Mouse (Mus musculus) left cerebral cortex, adult 9 months (tissue): Measurements from ENCODE around the gene Cetn3.

Experiments
- DNase-seq, 2 experiments: peaks; one replicate each; pipeline ENCODE4 v3.0.0; 2022; ENCODE audit warnings: low spot score in 2 of 2

The Cetn3 gene

DNA sequence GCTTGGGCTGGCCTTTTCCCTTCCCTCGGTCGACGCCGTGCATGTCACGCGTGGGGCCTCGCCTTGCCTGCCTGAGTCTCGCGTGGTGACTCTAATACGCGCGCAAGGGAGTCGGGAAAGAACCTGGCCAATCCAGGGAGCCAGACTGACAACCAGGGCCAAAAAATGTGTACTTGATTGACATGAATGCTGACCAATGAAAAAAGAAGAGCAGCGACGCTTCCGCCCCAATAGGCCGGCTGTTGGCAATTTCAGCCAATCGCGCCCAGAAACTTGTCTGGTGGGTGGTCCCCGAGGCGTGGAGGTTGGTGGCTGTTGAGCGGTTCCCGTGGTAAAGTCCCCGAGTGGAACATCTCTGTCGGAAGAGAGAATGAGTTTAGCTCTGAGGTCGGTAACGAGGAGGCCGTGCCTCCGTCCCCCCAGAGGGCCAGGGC, at the start of gene Cetn3:
Gene Cetn3 (plus strand): TSS at position 107 of the 434 bp plus-strand sequence.
- peak; percentile 90 to 97 for DNase-seq

DNA sequence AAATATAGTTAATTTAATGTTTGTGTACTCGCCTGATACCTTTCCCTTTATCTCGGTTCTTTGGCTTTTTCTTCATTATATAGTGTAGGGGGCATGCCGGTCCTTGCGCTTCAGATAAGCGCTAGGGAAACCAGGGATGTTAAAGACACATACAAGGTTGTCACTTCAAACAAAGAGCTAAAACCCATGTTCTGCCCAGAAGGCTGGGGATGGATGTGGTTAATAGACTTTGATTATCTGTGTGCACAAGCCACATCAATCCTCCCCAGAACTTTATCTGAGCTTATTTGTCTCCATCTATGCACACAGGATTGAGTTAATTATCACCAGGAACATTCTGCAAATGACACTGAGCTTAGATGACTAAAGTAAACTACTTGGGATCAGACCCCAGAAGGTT, 46.3 kb upstream of the Cetn3 start:
- no peak for DNase-seq

DNA sequence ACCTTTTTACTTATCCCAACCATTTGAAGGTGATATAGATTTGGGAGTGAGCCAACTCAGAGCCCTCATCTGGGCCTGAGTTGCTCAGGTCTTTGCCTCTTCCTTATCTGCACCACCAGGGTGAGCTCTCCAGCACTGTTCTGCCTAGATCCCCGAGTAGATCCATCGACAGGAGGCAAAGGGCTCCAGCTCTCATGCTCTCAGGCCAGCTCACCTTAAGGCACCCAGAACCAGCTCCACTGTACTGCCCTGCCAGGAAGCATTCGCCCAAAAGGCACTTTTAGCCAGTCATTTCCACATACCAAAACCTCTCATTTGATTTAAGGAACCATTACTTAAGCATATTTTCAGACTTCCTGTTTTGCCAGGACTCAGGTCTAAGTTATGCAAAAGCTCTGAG, 42.0 kb upstream of the Cetn3 start:
- no peak for DNase-seq

DNA sequence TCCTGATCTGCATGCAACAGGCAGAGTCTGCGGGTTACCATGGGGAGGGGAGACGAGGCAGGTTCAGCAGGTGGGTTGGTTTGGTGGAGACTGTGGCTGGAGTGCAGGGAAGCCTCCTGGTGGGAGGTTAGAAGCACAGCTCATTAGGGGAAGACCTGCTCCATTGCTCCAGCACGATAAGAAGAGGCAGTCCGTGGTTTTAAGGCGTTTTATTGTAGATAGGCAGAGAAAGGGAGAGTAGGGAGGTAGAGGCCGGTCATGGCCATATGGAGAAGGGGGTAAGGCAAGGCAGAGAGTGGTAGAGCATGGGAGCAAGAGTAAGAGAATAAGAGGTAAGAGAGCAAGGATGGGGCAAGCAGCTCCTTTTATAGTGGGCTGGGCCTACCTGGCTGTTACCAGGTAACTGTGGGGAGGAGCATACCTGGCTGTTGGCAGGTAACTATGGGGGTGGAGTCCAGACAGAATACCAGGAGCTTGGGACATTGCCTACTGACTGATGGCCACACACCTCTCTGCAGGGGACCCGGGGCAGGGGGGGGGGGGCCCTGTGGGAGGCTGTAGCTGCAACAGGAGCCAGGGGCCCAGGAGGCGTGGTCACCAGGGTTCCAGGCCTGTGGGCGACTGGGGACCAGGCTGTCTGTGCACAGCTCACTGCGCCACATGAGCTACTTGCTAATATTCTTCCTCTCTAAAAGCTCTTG, 39.3 kb upstream of the Cetn3 start:
- DNase-seq: no peak

DNA sequence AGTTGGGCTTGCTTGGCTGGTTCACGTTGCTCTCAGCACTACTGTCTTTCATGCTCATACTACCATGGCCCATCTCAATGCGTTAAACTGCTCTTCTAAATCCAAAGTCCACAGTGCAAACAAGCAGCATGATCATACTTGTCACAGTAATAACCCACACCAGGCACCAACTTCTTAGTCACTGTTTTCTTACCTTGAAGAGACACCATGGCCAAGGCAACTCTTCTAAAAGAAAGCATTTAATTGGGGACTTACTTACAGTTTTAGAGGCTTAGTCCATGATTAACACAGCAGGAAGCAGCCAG, 38.8 kb upstream of the Cetn3 start:
- no peak for DNase-seq

DNA sequence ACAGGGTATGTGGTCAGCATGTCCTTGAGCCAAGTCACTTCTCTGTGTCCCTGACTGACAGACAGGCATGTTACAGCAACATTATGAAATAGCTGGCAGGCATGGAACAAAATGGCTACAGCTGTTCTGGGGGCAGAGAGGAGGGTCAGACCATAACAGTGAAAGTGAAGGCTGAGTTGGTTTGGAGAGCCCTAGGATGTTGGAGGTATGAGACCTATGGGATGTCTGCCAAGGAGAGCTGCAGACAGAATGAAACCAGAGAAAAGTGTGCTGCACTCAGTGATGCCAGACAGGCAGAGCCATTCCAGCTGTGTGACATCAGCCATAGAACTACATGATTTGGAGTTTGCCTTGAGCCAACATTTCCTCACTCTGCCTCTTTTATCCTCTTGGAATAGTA, 28.0 kb upstream of the Cetn3 start:
- no peak for DNase-seq

DNA sequence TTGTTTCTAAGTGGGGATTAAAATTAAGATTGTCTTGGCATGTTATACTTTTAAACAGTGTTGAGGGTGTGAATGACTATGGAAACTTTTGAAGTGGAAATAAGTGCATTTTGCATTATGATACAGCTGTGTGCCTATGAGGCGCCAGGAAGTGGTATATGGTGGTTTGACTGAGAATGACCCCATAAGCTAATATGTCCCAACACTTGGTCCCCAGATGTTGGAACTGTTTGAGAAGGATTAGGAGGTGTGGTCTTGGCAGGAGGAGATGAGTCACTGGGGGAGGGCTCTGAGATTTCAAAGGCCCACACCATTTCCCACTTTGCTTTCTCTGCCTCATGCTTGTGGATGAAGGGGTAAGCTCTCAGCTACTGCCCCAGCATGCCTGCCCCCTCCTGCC, 27.6 kb upstream of the Cetn3 start:
- no peak for DNase-seq

DNA sequence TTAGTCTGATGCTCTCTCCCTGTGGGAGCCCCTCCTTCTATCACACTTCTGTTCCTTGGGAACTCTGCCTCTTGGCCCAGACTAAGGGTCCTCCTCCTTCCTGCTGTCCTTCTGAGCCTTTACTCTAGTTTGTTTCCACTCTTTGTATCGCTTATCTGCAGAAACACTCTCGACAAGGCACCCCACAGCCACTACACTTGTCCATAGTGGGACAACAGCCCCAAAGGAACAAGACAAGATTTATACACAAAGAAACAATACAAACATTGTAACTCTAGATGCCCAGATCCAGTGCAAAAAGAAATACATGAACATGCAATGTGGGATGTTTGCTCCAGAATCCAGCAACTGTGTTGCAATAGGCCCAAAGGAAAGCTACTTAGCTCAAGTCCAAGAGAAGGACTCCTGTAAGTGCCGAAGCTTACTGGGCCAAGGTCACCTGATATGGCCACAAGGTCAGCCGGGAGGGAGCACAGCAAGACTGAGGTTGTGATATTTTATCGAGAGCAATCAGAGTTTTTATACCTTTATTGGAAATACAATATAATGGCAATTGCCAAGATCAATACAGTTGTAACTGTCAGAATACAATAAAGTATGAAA, 25.7 kb upstream of the Cetn3 start:
- DNase-seq: no peak

DNA sequence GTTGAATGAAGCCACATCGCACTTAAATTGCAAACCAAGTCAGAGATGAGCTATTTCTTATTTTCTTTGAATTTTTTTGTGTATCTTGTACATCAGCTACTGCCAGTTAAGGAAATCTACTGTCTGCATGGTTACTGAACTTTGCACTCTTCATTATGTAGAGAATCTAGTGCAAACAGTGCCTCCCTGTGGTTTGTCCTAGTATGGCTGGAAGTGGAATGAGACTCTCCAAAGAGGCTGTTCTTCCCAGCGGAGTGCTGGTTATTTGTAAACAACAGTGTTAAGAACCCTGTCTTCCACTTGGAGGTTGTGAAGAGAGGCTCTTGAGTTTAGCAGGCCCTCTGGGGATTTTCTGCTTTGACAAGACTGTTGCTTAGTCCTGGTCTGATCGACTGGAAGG, 22.5 kb upstream of the Cetn3 start:
- peak in 1 of 2 experiments; percentile 52 for DNase-seq

DNA sequence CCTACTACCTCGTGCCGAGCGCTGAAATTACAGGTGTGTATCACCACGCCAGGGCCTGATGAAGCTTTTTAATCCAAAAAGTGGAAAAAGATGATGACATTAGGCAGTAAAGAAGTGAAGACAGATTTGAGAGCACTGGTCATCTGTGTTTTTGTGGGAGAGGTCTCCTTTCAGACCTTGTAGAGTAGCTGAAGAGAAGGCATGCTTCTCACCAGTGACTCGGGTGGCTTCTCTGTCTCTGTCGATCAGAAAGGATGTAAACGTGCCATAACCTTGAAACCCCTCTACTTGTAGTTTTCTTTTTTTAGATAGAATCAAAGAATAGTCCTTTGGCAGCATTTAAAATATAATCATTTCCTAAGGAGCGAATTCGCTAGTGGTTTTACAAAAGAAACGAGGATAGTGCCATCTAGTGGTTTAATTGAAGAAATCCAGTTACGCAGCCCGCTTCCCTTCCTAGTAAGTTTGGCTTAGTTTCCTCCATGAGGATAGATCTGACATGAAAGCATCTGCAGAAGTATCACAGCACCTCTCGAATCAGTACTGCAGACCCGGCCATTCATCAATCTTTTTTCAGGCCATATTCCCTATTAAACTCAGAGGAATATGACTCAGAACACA, 21.2 kb upstream of the Cetn3 start:
- DNase-seq: peak in 1 of 2 experiments; percentile 69

DNA sequence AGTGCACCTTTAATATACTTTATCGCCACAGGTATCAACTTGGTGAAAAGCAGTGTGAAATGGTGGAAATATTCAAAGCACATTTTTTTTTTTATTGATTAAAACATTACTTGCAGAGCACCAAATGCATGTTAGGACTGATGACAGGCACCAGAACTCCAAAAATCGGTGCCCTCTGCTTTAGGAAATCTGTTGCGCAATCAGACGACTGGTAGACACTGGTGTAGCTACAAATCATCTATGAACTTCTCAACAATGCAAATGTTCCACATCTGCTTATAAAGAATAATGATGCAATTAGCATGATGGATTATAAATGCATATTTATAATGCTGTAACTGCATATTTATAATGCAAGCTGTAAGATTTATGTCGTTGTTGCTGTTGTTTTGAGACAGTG, 18.7 kb upstream of the Cetn3 start:
- DNase-seq: no peak

DNA sequence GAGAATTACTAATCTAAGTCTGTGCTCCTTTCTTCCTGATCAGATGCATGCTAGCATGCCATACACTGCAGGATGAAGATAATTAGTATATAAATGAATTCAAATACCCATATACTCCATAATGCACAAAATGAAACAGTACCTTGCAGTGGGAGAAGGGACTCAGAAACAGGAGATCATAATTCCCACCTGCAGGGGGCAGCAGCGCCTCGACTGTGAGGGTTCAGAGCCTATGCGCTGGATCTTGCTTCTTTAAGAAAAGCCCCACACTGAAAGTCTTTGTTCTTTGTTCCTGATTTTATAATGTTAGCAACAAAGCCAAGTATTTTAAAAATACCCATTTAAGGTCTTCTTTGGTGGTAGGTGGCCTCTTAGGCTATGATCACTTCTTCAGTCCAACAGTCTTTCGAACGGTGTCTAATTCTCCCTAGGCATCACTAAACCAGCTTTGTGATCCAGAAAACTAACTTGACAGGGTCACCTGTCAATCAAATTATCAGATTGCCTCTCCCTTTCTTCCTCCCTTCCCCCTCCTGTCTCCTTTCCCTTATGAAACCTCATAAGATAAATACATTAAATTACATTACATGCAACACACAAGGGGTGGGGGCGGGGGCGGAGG, 15.7 kb upstream of the Cetn3 start:
- DNase-seq: peak; percentile 46 to 92

DNA sequence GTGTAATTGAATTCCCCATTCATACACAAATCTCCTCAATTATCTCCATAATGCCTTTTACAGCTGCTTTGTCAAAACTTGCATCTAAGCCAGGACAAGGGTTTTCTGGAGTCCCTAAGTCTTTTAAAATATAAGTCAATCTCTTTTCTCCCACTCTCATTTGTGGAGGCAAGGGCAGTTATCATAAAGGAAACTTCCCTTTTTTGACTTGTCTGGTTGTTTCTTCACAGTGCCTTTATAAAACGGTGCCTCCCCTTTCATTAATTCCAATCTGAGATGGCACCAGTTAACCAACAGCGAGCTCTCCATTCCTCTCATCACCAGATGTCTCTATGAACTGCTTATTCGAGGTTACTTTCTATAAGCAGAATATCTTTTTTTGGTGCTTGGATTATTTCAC, 6.7 kb upstream of the Cetn3 start:
- no peak for DNase-seq

DNA sequence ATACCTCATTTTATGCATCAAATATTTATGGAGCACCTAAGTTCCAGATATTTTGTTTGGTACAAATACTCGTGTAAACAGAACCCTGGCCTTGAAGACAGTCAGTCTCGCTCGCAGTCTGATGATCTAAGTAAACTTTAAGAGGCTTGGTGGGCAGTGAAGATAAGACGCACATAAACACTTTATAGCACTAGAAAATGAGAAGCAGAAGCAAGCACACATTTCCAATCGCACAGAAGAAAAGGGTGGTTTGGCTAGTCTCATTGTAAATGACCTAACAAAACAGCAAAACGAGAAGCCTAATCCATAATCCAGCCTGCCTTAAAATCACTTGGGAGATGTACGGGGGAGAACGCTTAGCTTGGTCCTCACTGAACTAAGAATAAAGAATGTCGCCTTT, 402 bp upstream of the Cetn3 start:
- no peak for DNase-seq

DNA sequence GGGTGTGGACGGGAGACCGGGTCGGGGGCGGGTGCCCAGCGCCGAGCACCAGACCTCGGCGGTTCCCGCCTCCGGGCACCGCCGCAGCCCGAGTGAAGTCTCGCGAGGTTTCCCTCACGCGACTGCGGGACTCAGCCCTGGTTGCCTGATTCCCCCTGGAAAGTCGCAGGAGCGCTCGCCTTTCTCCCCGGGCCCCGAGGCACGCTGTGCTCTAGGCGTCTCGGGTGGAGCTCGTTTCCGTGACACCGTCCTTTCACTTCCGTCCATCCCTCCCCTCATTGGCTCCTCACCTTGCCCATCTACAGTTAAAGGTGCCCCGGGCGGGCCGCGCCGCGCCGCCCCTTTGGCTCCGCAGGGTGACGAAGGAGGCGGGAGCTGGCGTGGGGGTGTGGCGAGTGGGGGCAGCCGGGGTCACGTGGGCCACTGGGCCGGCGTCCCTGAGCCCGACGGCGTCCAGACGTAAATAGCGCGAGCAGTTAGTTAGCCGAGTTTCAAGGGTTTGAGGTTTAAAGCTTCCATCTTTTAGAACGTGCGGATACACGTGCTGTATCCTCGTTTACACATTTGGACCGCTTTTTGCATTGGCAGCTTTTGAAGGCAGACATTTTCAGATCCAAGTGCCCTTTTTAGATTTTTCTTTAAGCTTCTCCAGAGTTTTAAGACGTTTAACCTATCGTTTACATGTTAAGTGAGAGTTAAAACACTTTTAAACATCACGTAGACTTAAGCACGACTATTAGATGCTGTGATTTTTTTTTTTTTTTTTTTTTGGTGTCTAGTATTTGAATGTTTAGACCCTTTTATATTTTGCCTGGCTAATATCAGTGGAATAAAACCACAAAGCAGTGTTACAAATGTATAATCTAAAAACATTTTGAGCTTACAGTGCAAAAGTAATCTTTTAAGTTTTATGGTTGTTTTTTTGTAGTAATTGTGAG, 797 bp downstream of the Cetn3 start:
- DNase-seq: peak; percentile 95 to 98

DNA sequence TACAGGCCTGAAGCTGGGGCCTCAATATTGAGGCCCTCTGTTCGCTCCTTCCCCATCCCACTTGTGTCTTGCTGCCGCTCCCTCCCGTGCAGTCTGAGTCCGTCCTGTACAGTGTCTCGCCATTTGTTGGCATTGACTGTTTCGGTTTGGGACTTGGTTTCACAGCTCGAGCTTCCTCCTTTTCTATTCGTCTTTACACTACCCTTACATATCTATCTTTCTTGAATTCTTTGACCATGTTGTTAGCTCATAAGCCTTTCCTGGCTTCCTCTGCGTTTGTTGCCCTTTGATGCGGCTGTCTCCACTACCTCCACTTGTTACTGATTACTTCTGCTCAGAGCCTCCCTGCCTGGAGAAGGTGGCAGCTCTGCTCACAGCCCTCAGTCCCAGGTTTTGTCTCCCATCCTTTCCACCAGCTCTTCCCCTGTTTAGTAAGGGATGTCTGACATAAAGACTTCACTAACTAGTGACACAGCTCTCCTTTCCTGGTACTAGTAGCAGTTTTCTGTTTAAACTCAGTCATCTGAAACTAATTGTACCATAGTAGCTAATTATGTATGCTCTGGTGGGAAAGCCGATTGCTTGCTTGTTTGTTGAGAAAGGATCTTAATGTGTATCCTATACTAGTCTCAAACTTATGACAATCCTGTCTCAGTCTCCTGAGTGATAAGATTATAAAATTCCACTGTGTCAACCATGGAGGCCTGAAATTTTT, 3.0 kb downstream of the Cetn3 start:
- peak in 1 of 2 experiments; percentile 34 for DNase-seq

DNA sequence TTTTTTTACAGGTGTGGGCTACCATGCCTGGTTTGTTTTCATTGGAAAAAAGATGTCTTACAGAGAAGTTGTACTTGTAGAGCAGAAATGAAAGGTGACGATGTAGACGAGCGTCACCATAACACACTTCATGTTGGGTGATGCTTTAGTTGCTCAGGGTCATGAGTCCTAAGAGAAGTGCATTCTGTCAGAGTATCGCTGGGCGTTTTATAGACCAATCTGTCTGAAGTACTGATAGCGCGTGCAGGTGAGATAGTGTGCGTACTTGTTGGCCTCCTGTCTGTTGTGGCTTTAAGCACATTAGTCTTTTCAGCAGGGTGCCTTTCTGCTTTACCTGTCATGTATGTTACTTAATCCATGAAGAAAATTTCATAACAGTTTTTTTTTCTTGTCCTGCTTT, 7.3 kb downstream of the Cetn3 start:
- DNase-seq: no peak

DNA sequence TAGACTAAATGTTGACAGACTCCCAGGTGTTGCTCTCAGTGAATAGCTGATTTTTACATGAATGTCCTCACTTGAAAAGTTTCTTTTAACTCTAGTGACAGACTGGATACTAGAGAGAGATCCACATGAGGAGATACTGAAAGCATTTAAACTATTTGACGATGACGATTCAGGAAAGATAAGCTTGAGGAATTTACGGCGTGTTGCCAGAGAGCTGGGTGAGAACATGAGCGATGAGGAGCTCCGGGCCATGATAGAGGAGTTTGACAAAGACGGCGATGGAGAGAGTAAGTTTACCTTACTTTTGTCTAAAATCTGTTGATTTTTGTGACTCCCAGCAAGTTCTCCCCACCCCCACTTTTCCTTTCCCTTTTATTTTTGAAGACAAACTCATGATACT, 9.0 kb downstream of the Cetn3 start:
- no peak for DNase-seq

DNA sequence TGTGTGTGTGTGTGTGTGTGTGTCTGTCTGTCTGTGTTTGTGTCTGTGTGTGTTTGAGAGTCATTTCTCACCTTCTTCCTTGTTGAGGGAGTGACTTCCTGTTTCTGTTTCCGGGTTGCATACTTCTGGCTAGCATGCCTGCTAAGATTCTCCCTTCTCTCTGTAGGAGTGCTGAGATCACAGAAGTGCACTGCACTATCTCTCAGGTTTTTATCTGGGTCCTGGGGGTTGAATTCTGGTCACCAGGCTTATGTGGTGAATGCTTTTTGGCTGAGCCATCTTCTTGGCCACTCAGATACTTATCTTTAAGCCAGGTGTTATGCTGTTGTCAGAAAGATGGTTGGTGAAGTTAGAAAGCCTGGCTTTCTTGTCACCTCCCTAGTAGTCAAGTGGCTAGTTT, 11.0 kb downstream of the Cetn3 start:
- no peak for DNase-seq

DNA sequence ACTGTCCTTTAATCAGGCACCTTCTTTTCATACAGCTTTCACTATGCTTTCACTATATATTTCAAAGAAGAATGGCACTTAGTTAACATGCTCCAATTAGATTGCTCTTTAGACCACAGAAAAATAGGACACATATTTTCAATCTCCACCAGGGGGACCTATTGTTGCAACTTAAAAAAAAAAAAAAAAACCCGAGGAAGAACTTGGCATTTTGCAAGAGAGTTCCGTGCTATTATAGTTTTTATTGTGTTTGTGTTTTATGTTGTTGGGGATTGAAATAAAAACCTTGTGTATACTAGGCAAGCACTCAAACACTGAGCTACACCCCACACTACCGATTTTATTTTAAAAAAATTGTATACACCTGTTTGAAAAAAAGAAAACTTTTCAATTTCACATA, 18.2 kb downstream of the Cetn3 start:
- no peak for DNase-seq

DNA sequence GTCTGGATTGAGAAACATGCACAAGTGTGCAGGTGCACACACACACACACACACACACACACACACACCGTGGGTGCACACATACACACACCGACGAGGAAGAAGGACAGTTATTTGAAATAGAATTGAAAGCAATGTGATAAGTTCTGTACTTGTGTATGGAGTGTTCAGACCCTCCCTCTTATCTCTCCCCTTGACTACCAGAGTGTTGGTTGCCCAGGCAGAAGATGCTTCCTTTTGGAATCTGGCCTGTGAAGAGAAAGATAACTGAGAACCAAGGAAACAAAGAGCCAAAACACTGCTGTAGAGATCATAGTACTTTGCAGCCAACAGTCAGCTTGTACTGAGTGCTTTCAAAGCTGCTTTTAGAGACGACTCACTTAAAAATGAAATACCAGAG, 20.8 kb downstream of the Cetn3 start:
- DNase-seq: no peak
